Mouse (Mus musculus) gastrocnemius, adult 2 months (tissue): Measurements from ENCODE around the gene Gabarapl2. TPM values are rescaled to one million over a fixed set of nuclear protein-coding genes. Genes with fewer than 3 reads are reported as not detected.

Experiments used
- DNase-seq: peaks from one replicate; pipeline ENCODE4 v3.0.0; 2022
- H3K27ac ChIP-seq: fragments of 200-600 bp; 2 replicates; pipeline ENCODE4 v1.8.1; 2022; ENCODE audit warnings: mild to moderate bottlenecking
- H3K4me3 ChIP-seq: fragments of 200-600 bp; 2 replicates; pipeline ENCODE4 v1.8.1; 2022; ENCODE audit warnings: mild to moderate bottlenecking, moderate library complexity
- CTCF ChIP-seq: fragments of 200-600 bp; IDR thresholded peaks from 2 replicates; pipeline ENCODE4 v1.8.1; 2022; ENCODE audit warnings: antibody characterized with exemption, mild to moderate bottlenecking, moderate library complexity
- intact Hi-C: fragments of 180-260 bp; cut with DNase I; formaldehyde crosslinking; loops from one replicate; pipeline ENCODE4 v1.15.1; 2025
- total RNA-seq, 2 experiments: library from RNA; stranded (reverse); gene quantifications; 2 replicates each; pipeline ENCODE4 v1.2.3; 2021

Gabarapl2 gene
- total RNA-seq, 2 experiments from 2014 or later = 99.6 to 105 TPM

DNA sequence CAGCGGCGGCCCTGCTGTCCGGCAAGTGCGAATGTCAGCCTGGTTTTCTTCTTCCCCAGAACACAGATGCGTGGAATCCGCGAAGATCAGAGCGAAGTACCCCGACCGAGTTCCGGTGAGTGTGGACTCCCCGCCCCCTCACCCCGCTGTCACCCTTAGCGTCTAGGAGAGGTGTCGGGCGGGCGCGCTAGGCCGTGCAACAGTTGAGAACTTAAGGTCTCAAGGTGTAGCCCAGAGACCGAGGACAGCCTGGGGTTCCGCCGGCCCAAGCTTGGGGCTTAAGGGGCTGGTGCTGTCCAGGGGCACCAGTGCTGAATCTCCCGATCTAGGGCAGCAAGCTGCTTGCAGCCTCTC, 575 bp downstream of the Gabarapl2 start:
- TF ChIP-seq CTCF = no peak
- intact Hi-C loops = loop anchor here (5.0 kb wide), 1 partner anchor 51 kb away; the partner anchor contains the start of gene Adat1
- Histone ChIP-seq H3K27ac (peak overlapping the region; percentile 89), H3K4me3 (peak overlapping the region; percentile 81)
- DNase-seq = peak; percentile 56

DNA sequence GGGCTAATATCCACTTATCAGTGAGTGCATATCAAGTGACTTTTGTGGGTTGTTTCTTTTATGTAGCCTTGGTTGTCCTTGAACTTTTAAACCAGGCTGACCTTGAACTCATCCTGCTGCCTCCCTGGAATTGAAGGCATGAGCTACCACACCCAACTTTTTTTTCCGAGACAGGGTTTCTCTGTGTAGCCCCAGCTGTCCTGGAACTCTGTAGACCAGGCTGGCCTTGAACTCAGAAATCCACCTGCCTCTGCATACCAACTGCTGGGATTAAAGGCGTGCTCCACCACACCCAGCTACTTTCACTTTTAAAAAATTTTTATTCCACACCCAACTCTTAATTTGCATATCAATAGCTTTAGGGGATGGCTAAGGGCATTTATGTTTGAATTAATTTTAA, 3.0 kb downstream of the Gabarapl2 start:
- H3K27ac ChIP-seq = no peak overlapping the region
- no peak for DNase-seq
- intact Hi-C loops = loop anchor here (5.0 kb wide), 1 partner anchor 49 kb away; the partner anchor contains the start of gene Adat1
- H3K4me3 ChIP-seq = no peak overlapping the region
- no peak for TF ChIP-seq CTCF

DNA sequence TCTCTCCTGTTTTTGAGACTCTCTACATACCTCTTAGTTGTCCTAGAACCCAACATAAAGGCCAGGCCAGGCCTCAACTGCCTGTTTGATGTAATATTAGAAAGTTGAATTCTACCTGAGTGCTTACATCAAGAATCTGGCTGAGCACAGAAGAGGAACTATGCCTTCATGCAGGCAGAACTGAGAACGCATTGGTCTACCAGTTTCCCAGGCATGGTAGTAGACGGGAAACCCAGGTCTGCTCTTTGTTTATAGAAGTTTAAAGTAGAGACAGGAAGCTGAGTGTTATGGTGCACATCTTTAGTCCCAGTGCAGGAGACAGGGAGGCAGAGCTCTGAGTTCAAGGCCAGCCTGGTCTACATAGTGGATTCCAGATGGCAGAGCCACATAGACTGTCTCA, 6.6 kb downstream of the Gabarapl2 start:
- no peak overlapping the region for H3K4me3 ChIP-seq
- intact Hi-C loops = loop anchor here (5.0 kb wide), 1 partner anchor 35 kb away; no protein-coding TSS in a partner anchor
- TF ChIP-seq CTCF = no peak
- no peak for DNase-seq
- no peak overlapping the region for H3K27ac ChIP-seq

DNA sequence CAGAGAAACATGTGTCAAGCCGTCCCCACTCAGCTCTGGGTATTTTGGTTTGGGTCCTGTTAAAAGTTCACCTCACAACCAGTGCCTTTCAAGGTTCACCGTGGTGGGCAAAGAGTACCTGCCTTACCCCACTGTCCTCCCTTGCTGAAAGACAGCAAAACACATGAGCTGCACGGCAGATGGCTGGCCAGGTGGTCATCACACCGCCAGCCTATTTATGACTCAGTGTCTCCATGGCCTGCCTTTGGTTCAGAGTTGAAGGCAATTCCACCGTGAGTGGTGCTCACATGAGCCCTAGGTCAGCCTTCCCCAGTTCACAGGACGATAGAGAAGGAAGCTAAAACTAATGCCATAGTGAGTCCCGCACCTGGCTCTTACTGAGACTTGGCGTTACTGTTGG, 7.5 kb downstream of the Gabarapl2 start:
- TF ChIP-seq CTCF = no peak
- Histone ChIP-seq H3K4me3 (no peak overlapping the region), H3K27ac (no peak overlapping the region)
- DNase-seq = no peak
- intact Hi-C loops = loop anchor here (5.0 kb wide), 1 partner anchor 34 kb away; no protein-coding TSS in a partner anchor

DNA sequence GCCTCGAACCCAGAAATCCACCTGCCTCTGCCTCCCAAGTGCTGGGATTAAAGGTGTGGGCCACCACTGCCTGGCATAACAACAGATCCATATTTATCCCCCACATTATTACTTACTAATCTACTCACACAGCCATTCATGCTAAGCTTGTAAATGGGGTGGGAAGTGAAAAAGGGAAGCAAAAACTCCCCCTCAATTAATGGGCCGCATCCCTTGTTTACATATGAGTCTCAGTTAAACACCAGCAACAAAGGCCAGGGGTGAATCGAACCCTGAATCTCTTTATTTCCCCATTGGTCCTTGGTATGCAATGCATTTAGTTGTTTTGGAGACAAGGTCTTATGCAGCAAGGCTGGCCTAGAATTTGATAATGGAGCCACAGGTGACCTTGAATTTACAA, 10.3 kb downstream of the Gabarapl2 start:
- intact Hi-C loops = no loop called here
- Histone ChIP-seq H3K27ac (no peak overlapping the region), H3K4me3 (no peak overlapping the region)
- DNase-seq = no peak
- TF ChIP-seq CTCF = no peak

DNA sequence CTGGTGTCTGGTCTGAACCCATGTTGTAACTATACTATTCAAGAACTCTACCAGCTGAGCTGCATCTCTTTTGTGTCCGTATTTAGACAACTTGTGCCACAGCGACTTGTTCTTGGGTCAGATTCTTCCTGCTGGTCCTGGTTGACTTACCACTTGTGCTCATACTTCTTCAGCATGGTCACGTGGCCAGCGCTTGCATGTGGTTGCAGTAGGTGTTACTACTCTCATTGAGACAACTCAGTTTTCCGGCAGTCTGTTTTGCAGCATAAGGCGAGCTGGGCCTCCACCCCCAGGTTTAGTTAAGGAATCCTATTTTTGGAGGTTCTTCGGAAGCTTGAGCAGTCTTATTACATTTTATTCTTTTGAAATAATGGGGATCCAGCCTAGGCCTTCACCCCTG, 10.8 kb downstream of the Gabarapl2 start:
- Histone ChIP-seq H3K4me3 (no peak overlapping the region), H3K27ac (no peak overlapping the region)
- DNase-seq = no peak
- intact Hi-C loops = no loop called here
- TF ChIP-seq CTCF = no peak

DNA sequence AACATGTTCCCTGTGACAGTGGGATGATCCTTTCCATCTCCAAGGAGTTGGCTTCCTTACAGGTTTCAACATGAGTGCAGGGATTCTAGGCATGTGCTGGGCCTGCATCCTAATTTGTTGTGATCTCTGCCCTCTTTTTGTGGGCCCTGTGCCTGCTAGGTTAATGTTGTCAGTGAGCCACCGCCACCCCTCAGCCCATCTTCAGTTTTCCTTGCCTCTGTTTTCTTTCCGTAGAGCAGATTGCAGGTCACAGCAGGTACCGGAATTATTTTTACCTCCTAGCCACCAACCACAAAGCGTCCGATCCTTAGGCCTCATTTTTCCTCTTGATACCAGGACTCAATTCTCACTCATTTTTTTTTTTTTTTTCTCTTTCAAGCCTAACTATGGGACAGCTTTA, 11.4 kb downstream of the Gabarapl2 start:
- no peak for TF ChIP-seq CTCF
- no peak overlapping the region for H3K4me3 ChIP-seq
- H3K27ac ChIP-seq = no peak overlapping the region
- DNase-seq = no peak
- intact Hi-C loops = no loop called here

DNA sequence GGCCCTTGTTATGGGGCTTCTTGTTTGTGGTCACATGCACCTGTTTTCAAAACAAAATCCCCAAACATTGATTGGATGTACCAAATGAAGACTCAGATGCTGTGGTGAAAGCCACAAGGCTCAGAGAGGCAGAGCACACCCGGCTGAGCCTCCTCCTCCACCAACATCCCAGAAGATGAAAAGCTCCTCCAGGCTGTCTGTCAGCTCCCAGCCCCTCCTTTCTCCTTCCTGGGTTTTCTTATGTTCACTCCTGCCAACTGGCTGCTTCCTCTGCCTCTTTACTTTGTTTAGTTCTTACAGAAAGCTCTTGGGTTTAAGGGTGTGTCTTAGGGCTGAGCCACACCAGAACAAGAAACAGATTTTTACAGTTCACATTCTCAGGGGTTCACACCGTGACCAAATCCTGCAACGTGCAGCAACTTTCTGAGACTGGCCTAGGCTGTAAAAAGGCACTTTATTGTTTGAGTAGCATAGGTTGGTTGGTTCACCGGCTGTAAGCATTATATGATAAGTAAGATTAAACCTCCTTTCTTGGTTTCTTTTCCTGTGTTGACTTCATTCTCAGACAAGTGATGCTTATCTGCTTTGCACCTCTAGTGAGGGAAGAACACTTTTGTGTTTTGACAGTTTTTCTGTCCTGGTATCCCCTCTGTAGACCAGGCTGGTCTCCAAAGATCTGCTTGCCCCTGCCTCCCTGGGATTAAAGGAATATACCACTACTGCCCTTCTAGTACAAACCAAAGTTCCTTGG, 14.5 kb downstream of the Gabarapl2 start:
- intact Hi-C loops = no loop called here
- H3K4me3 ChIP-seq = no peak overlapping the region
- no peak for TF ChIP-seq CTCF
- H3K27ac ChIP-seq = no peak overlapping the region
- no peak for DNase-seq

DNA sequence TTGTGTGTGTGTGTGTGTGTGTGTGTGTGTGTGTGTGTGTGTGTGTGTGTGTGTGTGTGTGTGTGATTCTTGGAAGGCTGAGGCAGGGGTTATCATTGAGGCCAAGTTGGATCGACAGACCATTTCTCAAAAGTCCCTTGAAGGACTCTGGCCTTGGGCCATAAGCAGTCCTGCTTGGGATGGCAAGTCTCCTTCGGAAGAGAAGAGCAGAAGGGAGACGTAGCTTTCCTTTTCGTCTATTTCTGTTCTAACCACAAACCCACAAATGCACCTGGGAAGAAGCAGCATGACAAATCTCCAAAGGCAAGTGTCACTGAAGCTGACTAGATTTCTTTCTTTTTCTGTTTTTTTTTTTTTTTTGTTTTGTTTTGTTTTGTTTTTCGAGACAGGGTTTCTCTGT, 15.4 kb downstream of the Gabarapl2 start:
- intact Hi-C loops = no loop called here
- H3K4me3 ChIP-seq = no peak overlapping the region
- DNase-seq = no peak
- no peak for TF ChIP-seq CTCF
- H3K27ac ChIP-seq = no peak overlapping the region

DNA sequence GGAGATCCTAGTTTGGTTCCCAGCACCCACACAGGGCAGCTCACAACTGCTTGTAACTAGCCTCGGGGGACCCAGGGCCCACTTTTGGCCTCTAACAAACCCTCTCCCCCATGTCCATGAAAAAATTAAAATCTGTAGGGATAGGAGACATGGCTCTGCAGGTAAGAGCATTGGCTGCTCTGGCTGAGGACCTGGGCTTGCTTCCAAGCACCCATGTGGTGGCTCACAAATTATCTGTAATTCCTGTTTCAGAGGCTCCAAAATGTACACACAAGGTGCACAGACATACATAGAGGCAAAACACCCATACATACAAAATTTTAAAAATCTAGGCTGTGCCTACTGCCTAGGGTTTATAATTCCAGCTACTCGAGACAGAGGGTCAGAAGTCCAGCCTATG, 16.7 kb downstream of the Gabarapl2 start:
- H3K4me3 ChIP-seq = no peak overlapping the region
- intact Hi-C loops = no loop called here
- no peak overlapping the region for H3K27ac ChIP-seq
- no peak for DNase-seq
- no peak for TF ChIP-seq CTCF

DNA sequence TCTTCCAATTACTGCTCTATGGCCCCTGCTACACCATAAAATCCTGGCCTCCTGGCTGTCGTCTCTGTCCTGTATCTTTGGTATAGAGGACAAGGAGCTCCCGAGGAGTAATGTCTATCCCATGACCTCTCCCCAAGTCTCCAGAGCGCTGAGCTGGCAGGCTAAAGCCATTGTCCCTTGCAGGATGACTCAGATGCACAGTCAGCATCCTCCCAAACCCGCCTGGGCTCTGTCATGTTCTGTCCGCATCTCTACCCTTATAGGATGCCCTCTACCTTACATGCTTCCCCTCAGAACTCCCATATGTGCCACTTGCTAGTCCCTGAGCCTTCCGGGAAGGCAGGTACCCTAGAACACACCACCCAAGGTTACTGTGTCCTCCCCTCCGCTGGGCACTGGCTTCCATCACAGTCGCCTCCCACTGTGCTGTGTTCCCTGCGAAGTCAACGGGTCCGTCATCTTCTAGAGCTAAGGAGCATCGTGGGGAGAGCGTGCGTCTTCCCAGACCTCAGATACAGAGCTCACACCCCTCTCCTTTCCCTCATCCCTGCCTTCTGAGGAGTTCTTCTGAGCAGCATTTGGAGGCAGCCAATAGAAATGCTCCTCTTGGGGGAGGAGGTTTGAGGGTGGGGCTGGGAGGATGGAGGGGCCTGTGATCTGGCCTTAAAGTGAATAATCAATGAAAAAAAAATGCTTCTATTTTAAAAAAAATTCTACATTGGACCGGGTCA, 20.3 kb downstream of the Gabarapl2 start:
- intact Hi-C loops = no loop called here
- TF ChIP-seq CTCF = no peak
- Histone ChIP-seq H3K4me3 (no peak overlapping the region), H3K27ac (no peak overlapping the region)
- DNase-seq = no peak

DNA sequence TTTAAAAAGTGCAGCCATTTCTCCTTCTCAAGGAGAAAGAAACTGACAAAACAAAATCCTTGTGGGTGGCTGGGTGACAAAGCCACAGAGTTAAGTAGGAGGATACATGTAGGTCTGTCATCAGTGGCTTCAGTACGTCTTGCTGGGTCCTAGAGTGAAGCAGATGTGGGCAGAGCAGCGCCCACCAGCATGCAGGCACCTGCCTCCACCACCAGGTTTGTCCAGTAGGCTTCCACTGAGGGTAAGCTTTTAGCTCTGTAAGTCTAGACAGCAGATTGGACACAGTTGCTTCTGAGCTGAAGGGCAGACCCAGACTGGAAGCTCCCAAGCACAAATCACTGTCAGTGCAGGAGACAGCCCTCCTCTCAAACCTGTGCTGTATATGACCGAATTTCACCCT, 20.8 kb downstream of the Gabarapl2 start:
- no peak for TF ChIP-seq CTCF
- intact Hi-C loops = no loop called here
- no peak for DNase-seq

DNA sequence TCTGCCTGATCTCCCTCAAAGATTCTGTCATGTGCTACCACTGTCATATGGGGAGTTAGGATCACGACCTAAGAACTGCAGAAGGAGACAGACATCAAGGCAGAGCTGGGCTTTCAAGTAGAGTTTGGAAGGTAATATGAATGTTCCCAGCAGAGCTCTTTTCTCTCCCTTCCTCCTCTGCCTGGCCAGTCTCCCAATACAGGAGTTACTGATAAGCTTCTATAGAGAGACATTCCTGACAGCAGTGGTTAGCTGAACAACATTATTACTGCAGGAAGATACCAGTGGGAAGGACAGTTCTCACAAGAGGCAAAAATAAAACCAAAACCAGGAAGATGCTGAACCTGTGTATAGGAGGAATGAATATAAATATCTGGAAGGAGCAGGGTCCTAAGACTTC, 22.1 kb downstream of the Gabarapl2 start:
- H3K4me3 ChIP-seq = no peak overlapping the region
- no peak for TF ChIP-seq CTCF
- intact Hi-C loops = no loop called here
- DNase-seq = no peak
- H3K27ac ChIP-seq = no peak overlapping the region

More for the DNA sequence above, 20.8 kb downstream of the Gabarapl2 start:
- Histone ChIP-seq H3K27ac (no peak overlapping the region), H3K4me3 (no peak overlapping the region)
